Mouse (Mus musculus): ENCODE data around the gene Nat8.
"Not testable (repeated sequence)": the region's sequence is repeated elsewhere in the genome, so short reads cannot be mapped to it uniquely, and the experiment has no call there.

DNA sequence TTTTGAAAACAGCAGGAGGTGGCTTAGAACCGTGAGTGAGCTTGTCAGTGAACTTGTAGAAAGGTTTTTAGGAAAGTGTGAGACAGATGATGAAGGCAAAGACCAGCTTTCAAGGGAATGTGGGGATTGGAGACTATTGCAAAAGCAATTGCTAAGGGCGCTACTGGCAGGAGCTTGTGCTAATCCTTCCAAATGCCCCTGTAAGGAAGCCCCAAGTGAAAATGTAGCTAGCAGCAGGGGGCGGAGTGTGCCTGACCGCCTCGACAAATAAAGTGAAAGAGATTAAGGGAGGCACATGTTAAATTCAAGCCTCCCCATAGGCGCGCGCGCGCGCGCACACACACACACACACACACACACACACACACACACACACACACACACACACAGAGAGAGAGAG, 5.4 kb upstream of the Nat8 start:
- TF ChIP-seq MAX (IDR thresholded peaks at IDR 0.05; ENCODE audit: low read depth); POLR2A (IDR thresholded peaks at IDR 0.05; ENCODE audit: insufficient read length, low read depth); MYOG (IDR thresholded peaks at IDR 0.05; ENCODE audit: control insufficient read depth in 1 of 3, insufficient read depth in 1 of 3, insufficient read length in 2 of 3, low read depth in 2 of 3); E2F4 (IDR thresholded peaks at IDR 0.05; ENCODE audit: insufficient read depth); USF1 (IDR thresholded peaks at IDR 0.05; ENCODE audit: low read depth); POLR2AphosphoS2 (IDR thresholded peaks at IDR 0.05; ENCODE audit: insufficient read length, low read depth); TCF12 (IDR thresholded peaks at IDR 0.05; ENCODE audit: insufficient read depth, poor library complexity, severe bottlenecking); TCF3 (IDR thresholded peaks at IDR 0.05; ENCODE audit: insufficient read length, low read depth): not testable (repeated sequence)
